Mouse (Mus musculus) embryonic fibroblast, embryonic 13.5 days (primary cell): Measurements from ENCODE around the gene Ch25h. TPM values are rescaled to one million over a fixed set of nuclear protein-coding genes. Genes with fewer than 3 reads are reported as not detected.
A peak's percentile ranks its signal among the peaks of the same experiment; 100 is the strongest.

Experiments
- H3K27ac ChIP-seq: 2 replicates; pipeline ENCODE4 v1.5.1; 2012; ENCODE audit warnings: low read length, control low read depth, inconsistent platforms; ENCODE audit not compliant: insufficient read depth
- H3K4me1 ChIP-seq: 2 replicates; pipeline ENCODE4 v1.6.1; 2011; ENCODE audit warnings: low read length; ENCODE audit not compliant: control insufficient read depth, insufficient read depth
- H3K4me3 ChIP-seq: 2 replicates; pipeline ENCODE4 v1.5.1; 2011; ENCODE audit warnings: mild to moderate bottlenecking, control low read depth, low read length; ENCODE audit not compliant: insufficient read depth
- CTCF ChIP-seq: IDR thresholded peaks from 2 replicates; pipeline ENCODE4 v1.5.1; 2011; ENCODE audit warnings: mild to moderate bottlenecking, control low read depth, low read length, moderate library complexity, borderline replicate concordance; ENCODE audit not compliant: insufficient read depth
- POLR2A ChIP-seq: IDR thresholded peaks from 2 replicates; pipeline ENCODE4 v1.6.1; 2011; ENCODE audit warnings: low read depth, mild to moderate bottlenecking, control low read depth, low read length, moderate library complexity
- polyA plus RNA-seq: library from polyadenylated mRNA; stranded (reverse); fragments of >200 nt; gene quantifications from 2 replicates; pipeline ENCODE4 v1.2.4, GENCODE M21; 2011; ENCODE audit warnings: low read depth; ENCODE audit not compliant: missing spikeins, insufficient read length

The Ch25h gene
- polyA plus RNA-seq: 15.2 and 18.8 TPM in 2 replicates

DNA sequence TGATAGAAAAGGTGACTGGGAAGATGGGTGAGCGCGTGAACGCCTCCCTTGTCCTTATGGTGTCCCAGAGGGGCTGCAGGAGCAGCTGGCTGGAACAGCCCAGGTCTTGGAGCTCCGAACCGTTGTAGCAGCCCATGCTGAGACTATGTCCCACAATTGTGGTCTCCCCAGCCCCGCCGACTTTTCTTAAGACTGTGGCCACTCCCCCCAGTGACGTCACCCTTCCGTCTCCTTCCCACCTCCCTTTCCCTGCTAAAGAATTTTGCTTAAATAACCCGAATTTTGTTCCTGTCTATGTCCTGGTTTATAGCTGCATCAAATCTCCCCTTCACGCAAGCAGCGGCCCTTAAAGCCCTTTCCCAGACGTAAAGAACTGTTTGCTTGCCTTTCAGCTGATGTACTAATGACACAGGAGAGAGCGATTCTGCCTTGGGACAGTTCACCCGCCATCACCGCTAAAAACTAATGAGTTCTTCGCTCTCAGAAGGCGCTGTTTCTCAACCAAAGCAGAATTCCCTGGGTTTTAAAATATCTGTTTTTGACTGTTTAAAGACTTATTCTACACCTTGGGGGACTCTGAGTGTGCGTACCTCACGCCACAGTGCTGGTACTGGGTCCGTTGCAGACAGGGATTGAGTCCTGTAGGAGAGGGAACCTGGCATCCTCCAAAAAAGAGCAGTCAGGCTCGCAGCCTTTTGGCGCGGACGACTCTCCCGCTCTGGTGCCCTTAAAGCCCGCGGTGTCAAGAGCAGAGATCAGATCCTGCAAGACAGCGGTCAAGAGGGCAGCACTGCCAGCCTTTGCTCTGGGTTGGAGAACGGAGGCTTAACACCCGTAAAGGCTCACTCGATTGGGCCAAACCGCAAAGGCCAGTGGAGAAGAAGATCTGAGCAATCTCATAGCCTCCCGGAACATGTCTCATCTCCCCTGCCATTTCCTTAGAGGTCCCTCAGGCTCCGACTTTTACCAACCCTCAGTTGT is at the start of gene Ch25h:
Ch25h (minus strand) TSS at position 174 of the 981 bp plus-strand sequence.
- Histone ChIP-seq H3K4me3 (peak within 1 kb of the TSS; percentile 56), H3K4me1 (peaks cover 3% of the 10 kb centered on the region; the same call in 1 of the 2 replicates), H3K27ac (peak within 1 kb of the TSS; percentile 70)
- TF ChIP-seq CTCF (no peak), POLR2A (peak; percentile 83)

GRCm38 (mm10) chr19:34524646-34525045 is 49.7 kb upstream of the Ch25h start:
- H3K4me1 ChIP-seq: peaks cover 3% of the 10 kb centered on the region; the same call in 1 of the 2 replicates
- no peak for TF ChIP-seq CTCF
- no peak for TF ChIP-seq POLR2A
- no peak overlapping the region for H3K4me3 ChIP-seq
- no peak overlapping the region for H3K27ac ChIP-seq

- Histone ChIP-seq H3K27ac (no peak overlapping the region), H3K4me3 (no peak overlapping the region), H3K4me1 (peaks cover 5% of the 10 kb centered on the region; the same call in 1 of the 2 replicates)
- TF ChIP-seq CTCF (no peak), POLR2A (no peak)
These were observed 48.3 kb upstream of the Ch25h start for GRCm38 (mm10) chr19:34523106-34523725.

GRCm38 (mm10) chr19:34521978-34522377 is 47.0 kb upstream of the Ch25h start:
- TF ChIP-seq POLR2A (no peak), CTCF (no peak)
- Histone ChIP-seq H3K4me1 (peaks cover 6% of the 10 kb centered on the region; the same call in 1 of the 2 replicates), H3K4me3 (no peak overlapping the region), H3K27ac (no peak overlapping the region)

GRCm38 (mm10) chr19:34521361-34521760 is 46.4 kb upstream of the Ch25h start:
- TF ChIP-seq POLR2A (no peak), CTCF (no peak)
- Histone ChIP-seq H3K4me1 (peaks cover 6% of the 10 kb centered on the region; the same call in 1 of the 2 replicates), H3K4me3 (no peak overlapping the region), H3K27ac (no peak overlapping the region)

DNA sequence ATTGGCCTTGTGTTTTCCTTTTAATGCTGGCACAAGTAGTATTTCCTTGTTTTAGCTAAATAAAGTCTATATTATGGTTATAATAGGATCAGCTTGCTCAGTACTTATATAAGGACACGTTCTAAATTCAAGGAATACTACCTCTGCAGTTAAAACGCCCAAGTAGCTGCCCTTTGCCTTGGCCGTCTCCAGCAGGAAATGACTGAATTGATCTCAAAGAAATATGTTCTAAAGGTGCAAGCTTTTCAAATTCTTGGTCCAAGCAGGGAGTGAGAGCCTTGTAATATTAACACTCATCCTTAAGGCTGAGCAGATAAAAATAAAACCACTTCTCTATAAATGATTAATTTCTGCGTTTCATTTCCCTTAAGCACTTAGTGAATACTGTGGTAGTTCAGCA is 45.1 kb upstream of the Ch25h start:
- no peak overlapping the region for H3K4me3 ChIP-seq
- H3K4me1 ChIP-seq: peaks cover 3% of the 10 kb centered on the region; the same call in 1 of the 2 replicates
- no peak overlapping the region for H3K27ac ChIP-seq
- no peak for TF ChIP-seq CTCF
- TF ChIP-seq POLR2A: no peak

- Histone ChIP-seq H3K4me3 (no peak overlapping the region), H3K27ac (no peak overlapping the region), H3K4me1 (peaks cover 3% of the 10 kb centered on the region; the same call in 1 of the 2 replicates)
- no peak for TF ChIP-seq CTCF
- no peak for TF ChIP-seq POLR2A
These were observed 44.7 kb upstream of the Ch25h start for GRCm38 (mm10) chr19:34519646-34520045.

GRCm38 (mm10) chr19:34518786-34519185 is 43.8 kb upstream of the Ch25h start:
- TF ChIP-seq POLR2A: no peak
- TF ChIP-seq CTCF: no peak
- Histone ChIP-seq H3K4me3 (no peak overlapping the region), H3K4me1 (peaks cover 3% of the 10 kb centered on the region; the same call in 1 of the 2 replicates), H3K27ac (no peak overlapping the region)

DNA sequence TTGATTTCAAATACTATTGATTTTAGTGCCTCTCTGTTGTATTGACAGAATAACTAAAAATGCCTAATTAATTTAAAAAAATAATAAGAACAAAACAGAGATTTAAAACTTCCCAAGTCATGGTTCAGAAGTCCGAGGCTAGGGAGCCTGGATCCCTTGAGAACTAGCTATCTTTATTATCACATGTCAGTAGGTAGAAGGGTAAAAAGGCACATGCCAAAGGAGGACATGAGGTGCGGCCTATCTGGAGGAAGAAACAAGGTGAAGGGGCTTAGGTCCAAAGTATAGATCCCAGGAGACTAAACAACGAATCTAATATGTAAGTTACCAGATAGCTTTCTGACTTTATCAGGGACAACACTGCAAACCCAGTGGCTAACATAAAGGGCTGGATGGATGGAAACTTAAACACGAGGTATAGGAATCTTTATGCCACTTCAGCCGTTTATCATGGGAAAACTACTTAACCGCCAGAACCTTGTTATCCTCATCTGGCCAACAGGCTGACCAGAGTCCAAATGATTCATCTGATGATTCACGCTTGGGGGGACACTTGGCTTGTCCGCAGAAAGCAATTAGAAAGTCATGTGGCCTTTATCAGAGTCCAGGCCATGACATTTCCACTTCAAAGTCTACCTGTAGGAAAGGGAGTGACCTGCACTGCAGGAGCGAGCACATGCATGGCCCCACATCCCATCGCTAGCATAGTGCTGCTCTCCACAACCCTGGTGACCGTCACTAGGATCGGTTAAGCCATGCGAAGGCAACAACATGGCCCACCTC is 43.0 kb upstream of the Ch25h start:
- TF ChIP-seq CTCF (no peak), POLR2A (no peak)
- no peak overlapping the region for H3K4me3 ChIP-seq
- H3K4me1 ChIP-seq: peaks cover 3% of the 10 kb centered on the region; the same call in 1 of the 2 replicates
- no peak overlapping the region for H3K27ac ChIP-seq
